Mouse (Mus musculus): ENCODE results near the gene Mael.

The Mael gene

GRCm38 (mm10) chr1:166205159-166205558 lies 33.4 kb downstream of the Mael start:
- DNase-seq (ENCODE audit: low spot score) = no peak

- no peak for DNase-seq (ENCODE audit: low spot score)
These were observed 34.4 kb downstream of the Mael start for GRCm38 (mm10) chr1:166204171-166204570.

- DNase-seq (ENCODE audit: low spot score) = no peak
These were observed 48.7 kb downstream of the Mael start for GRCm38 (mm10) chr1:166189821-166190220.

DNA sequence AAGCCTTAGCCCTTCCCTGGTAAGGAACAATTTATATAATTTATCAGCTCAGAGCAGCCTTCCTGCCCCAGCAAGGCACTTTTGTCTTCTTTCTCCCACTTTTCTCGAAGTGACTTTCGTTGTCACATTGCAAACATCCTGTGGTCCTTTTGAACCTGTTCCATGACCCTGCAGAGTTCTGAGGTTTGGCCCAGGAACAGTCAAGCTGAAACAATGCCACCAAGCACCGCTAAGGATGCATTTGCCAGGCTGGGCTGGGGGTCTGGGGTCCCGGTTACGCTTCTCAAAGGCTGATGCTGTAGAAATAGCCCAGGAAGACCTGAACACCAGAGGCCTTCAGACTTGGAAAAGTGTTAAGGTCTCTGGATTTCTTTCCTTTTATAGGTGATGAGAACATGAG lies 53.2 kb downstream of the Mael start:
- DNase-seq (ENCODE audit: low spot score) = no peak

DNA sequence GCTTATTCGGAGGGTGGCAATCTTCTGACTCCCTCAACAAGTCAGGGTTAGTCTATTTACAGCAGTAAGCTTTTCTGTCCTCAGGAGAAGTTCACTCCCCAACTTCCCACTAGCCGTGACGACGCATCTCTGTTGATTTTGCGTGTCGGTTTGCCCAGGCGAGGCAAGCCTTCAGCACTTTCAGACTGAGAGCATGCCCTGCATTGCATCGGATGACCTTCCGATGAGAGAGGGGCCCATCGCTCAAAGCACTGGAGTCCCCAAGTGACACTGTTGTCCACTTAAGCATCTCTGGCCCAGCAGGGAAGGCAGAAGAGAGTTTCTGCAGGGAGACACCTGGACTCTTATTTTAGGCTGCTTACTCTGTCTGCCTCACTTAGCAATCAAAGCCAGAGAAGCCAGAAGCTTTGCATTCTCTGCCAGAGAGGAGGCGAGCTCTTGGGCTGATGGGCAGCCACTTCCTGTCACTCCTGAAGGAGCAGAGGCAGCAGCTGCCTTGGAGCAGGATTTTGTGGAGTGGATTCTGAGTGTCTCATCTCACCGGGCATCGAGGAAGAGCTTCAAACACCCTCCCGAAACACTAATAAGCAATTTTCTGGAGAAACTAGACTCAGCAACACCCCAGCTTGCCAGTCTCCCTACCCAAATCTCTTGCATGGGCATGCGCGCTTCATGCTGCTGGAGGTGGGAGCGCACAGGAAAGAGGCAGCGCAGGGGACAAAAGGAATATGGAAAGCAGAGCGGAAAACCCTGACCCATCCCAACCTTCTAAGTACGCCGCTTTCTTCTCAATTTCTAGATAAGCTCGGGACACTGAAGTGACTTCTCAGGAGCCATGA lies 53.9 kb downstream of the Mael start:
- DNase-seq (ENCODE audit: low spot score) = no peak

DNA sequence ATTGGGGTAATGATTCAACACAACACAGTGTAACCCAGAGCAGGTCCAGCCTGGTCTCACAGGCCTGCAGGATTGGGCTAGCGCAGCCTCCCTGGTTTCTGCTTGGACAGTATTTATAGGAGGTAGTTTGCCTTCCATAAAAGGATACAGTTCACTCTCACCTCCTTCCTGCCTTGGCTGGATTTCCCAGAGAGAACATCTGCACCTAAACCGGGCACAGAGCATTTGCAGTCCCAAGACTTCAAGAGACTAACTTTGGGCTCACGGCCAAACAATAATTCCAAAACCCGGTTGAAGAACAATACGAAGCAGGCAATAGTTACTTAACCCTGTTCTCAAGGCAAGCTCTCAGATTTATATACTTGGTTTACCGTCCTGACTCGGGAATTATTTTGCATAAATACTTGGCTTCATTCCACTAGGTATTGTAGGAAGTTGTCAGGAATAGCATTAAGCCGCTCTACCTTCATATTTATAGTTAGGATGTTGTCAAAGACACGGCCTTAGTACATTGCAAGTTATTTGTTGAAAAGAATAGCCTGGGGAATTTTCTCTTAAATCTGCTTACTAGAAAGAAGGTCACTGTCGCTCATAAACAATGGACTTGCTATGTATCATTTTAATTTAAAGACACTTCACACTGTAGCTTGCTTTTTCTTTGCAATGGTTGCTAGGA lies 55.5 kb downstream of the Mael start:
- no peak for DNase-seq (ENCODE audit: low spot score)

DNA sequence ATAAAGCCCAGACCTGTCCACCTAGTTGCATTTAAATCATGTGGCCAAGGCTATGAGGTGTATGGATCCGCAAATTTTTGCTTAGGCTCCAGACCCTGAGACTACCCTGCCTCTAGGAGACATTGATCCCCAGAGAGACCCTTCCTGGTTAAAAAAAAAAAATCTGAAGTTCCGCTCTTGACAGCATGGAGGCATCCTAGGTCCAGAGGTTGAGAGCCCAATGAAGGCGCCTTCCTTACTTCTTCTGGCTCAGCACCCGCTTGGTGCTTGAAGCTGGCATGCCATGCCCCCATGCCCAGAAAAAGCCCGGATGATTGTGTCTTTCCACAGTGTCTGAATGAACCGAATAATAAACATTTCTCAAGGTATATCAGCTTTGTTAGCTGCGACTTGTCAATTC lies 57.0 kb downstream of the Mael start:
- no peak for DNase-seq (ENCODE audit: low spot score)

DNA sequence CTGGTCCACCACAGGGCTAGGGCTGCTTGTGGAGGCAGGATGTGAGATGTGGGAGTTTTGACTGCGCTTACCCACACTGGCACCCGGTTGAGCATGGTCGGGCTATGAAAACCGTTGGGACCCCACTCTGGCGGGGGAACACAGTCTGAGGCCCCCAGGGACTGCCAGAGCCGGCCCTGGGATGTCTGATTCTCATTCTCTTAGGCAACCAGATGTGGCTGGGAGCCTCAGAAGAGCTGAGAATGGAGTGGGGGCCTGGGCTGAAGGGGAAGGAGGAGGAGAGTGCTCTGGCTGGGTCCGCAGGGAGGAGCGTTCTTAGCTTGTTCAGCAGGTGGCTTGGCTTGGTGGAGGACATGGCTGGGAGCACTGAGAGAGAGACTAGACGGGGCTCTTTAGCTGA lies 64.9 kb downstream of the Mael start:
- DNase-seq (ENCODE audit: low spot score) = no peak

DNA sequence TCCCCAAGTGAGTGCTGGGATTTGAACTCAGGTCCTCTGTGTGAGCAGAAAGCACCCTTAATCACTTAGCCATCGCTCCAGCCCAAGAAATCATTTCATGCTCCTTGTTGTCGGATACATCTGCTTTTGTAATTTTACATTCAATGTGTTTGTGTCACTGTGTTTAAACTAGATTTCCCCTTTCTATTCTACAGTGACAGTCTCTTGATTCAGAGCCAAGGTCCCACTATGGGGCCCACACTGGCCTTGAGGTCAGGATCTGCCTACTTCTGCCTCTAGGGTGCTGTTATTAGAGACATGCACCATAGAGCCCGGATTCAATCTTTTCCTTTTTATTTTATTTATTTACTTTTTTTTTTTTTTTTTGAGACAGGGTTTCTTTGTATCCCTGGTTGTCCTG lies 65.6 kb downstream of the Mael start:
- no peak for DNase-seq (ENCODE audit: low spot score)

- no peak for DNase-seq (ENCODE audit: low spot score)
These were observed 67.7 kb downstream of the Mael start for GRCm38 (mm10) chr1:166170852-166171251.

- DNase-seq (ENCODE audit: low spot score) = no peak
These were observed 68.8 kb downstream of the Mael start for GRCm38 (mm10) chr1:166169713-166170112.

- no peak for DNase-seq (ENCODE audit: low spot score)
These were observed 70.5 kb downstream of the Mael start for GRCm38 (mm10) chr1:166168017-166168416.

DNA sequence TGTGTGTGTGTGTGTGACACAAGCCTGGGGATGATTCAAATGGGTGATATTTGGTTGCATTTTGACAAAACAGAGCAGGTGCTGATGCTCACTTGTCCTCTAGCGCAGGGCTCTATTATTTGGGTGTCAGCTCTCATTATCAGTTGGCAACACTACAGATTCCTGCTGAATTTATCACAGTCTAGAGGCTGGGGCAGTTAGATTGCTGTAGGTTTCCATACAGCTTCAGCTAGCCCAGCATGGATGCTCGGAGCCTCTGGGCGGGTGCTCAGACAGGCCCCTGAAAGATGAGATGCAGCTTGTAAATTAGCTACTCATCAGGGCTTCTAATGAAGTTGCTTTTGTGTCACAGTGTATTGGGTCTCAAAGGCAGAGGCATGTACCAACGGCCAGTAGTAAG lies 71.1 kb downstream of the Mael start:
- DNase-seq (ENCODE audit: low spot score) = no peak

DNA sequence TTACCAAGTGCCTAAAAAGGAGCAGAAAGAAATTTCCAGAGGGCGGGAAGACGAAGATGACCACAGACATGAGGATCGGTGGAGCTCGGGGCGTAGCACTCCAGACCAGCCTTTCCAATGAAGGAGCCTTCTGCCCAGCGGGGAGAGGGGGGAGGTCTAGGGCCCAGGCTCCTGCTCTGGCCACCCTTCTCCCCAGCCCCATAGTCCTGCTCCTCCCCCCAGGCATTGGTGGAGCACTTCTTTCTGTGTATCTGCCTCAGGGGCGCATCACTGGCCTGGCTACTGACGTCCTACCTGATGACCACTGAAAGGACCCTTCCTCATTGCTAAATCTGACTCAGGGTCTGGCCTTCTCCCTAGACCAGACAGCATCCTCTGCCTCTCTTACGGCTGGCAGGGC lies 73.4 kb downstream of the Mael start:
- no peak for DNase-seq (ENCODE audit: low spot score)

DNA sequence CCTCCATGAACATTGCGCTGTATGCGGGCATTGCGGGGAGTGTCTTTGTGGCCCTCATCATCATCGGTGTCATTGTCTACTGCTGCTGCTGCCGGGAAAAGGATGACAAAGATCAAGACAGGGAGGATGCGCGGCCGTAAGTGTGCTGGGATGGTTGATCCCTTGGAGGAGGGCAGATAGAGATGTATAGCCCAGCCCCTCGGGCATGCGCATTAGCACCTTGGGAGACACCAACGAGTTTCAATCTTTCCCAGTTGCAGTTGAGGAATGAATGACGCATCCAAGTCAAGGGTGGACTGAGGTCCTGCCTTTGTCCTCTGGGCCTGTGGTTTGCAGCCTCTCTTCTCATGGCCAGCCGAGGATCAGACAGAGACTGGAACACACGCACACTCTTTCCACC lies 74.0 kb downstream of the Mael start:
- DNase-seq (ENCODE audit: low spot score) = no peak

- no peak for DNase-seq (ENCODE audit: low spot score)
These were observed 77.7 kb downstream of the Mael start for GRCm38 (mm10) chr1:166160569-166161445.

DNA sequence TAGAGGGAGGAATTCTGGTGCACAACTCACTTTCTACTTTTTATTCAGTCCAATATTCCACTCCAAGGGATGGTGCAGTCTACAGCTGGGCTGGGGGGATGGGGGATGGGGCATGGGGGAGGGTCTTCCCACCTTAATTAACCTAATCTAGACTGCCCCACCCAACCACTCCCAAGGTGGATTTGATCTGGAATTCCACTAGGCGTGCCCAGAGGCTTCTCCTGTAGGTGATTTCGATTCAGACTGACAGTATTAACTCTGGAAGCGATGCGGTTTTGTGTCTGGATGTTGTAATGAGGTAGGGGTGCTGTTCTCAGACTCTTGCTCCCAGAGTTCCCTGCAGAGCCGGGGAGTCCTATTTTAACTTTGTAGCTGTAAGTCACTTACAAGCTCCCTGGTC lies 78.4 kb downstream of the Mael start:
- DNase-seq (ENCODE audit: low spot score) = no peak

- no peak for DNase-seq (ENCODE audit: low spot score)
These were observed 79.9 kb downstream of the Mael start for GRCm38 (mm10) chr1:166158664-166159063.

- DNase-seq (ENCODE audit: low spot score) = no peak
These were observed 80.8 kb downstream of the Mael start for GRCm38 (mm10) chr1:166157712-166158111.

DNA sequence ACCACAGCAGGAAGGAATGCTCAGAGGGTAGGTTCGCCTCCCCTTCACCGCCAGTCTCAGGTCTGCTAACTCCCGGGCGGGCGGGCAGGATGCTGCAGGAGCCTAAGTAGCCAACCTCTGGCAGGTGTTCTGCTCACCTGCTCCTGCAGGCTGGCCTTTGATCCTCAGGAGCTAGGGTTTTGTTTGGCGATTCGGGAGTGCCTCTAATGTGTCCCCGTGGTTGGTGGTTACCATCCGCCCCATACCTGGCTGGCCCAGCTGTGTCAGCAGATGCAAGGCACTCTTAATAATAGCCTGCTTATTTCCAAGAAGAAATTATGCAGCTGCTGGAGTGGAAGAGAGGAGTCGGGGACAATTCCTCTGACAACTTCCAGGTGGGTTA lies 83.4 kb downstream of the Mael start:
- DNase-seq (ENCODE audit: low spot score) = no peak

DNA sequence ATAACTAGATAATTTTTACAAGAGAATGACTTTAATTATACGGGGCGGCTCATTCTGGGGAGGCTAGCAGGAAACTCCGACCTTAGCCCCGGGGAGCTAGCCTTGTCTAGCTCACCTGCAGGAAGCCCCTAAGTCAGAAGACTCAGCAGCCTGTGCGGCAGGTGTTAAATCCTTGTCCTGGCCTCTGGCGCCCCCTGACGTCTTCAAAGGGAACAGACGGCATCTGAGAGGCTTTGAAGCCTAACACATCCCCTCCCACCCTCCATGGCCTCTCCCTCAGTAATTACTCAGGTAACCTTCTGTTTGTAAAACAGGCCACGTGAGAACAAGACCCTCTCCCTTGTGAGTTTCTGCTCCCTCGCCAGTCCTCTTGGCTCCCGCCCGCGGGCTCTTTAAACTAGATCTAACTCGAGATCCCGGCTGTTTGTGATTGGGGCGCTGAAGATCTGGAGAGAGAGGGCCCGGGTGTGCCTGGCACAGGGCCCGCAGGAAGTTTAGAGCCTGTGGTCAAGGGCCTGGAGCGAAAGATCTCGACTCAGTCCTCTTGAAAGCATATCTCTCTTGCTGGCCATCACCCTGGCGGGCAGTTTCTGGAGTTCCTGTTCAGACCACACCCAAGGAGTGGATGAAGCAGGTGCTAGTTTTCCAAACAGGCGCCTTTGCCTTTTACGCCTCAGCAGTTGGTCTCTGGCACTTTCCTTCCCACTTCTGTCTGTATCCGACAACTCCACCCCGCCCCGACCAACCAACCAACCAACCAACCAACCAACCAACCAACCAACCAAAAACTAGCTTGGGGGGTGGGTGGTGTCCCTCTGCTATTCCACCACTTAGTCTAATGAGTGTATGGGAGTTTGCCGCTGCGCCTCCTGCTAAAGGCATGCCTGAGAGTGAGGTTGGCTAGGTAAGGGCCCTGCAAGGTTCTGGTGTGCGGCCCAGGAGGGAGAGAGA lies 84.1 kb downstream of the Mael start:
- no peak for DNase-seq (ENCODE audit: low spot score)
